Mouse (Mus musculus) C3H10T1/2 (cell line): ENCODE data around the gene Rapgef5. TPM values are rescaled to one million over a fixed set of nuclear protein-coding genes. Genes with fewer than 3 reads are reported as not detected.

Source experiments
- polyA plus RNA-seq, 2 experiments: library from polyadenylated mRNA; unstranded; fragments of >200 nt; fragmentation: generic; extraction: Trizol; gene quantifications; one replicate each; pipeline ENCODE4 v1.2.1; 2012; ENCODE audit warnings: missing spikeins in 2 of 2

Gene Rapgef5
- not detected for polyA plus RNA-seq

DNA sequence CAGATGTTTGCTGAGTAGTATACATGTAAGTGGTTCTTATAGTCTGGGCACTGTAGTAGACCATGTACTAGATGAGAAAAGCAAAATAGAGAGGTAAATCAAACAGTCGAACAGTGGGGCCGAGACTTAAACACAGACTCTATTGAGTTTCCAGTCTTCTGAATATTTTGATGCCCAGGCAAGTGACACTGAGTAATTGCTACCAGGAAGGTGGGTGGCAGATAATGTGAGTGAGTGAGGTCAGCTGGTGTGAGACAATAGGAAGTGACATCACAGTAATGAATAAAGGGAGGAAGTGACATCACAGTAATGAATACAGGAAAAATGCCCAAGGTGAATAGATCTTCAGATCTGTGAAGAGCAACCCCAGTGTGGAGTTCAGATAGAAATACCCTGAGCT lies at the start of gene Rapgef5:
Gene Rapgef5 (plus strand): TSS at position 301 of the 400 bp plus-strand sequence.

DNA sequence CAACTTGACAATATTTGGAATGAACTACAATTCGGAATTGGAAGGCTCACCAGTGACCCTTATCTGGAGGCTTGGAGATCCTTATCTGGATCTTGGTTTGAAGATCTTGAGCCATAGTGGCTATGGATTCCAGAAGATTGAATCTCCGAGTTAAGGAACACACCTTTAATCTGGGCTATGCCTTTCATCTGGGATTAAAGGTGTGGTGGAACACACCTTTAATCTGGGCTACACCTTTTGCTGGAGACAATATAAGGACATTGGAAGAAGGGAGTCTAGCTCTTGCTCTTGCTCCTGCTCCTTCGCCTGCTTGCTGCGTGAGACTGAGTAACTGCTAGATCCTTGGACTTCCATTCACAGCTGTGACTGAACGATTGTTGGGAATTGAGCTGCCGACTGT lies 287.7 kb downstream of the Rapgef5 start, which contains the start of gene Cdca7l:
Gene Cdca7l (plus strand): TSS at position 301 of the 400 bp plus-strand sequence.

